Mouse (Mus musculus): ENCODE data around the gene Olfr161.
"Not testable (repeated sequence)": the region's sequence is repeated elsewhere in the genome, so short reads cannot be mapped to it uniquely, and the experiment has no call there.

The Olfr161 gene

GRCm38 (mm10) chr16:3590691-3591090 is at the start of gene Olfr161:
Olfr161 (plus strand) TSS chr16:3591042.
- no peak for DNase-seq

GRCm38 (mm10) chr16:3563553-3563952 is 27.3 kb upstream of the Olfr161 start:
- no peak for DNase-seq

- not testable (repeated sequence) for DNase-seq
These were observed 13.2 kb upstream of the Olfr161 start for GRCm38 (mm10) chr16:3577658-3578057.

- DNase-seq, result not testable (repeated sequence)
These were observed 12.5 kb upstream of the Olfr161 start for GRCm38 (mm10) chr16:3578227-3578848.

GRCm38 (mm10) chr16:3631376-3631775 is 40.5 kb downstream of the Olfr161 start:
- DNase-seq, result not testable (repeated sequence)

GRCm38 (mm10) chr16:3632572-3633361 is 41.9 kb downstream of the Olfr161 start:
- DNase-seq, result peak; percentile 7 to 14
